Mouse (Mus musculus): ENCODE results near the gene Cdc42ep1.
A peak's percentile ranks its signal among the peaks of the same experiment; 100 is the strongest.

DNA sequence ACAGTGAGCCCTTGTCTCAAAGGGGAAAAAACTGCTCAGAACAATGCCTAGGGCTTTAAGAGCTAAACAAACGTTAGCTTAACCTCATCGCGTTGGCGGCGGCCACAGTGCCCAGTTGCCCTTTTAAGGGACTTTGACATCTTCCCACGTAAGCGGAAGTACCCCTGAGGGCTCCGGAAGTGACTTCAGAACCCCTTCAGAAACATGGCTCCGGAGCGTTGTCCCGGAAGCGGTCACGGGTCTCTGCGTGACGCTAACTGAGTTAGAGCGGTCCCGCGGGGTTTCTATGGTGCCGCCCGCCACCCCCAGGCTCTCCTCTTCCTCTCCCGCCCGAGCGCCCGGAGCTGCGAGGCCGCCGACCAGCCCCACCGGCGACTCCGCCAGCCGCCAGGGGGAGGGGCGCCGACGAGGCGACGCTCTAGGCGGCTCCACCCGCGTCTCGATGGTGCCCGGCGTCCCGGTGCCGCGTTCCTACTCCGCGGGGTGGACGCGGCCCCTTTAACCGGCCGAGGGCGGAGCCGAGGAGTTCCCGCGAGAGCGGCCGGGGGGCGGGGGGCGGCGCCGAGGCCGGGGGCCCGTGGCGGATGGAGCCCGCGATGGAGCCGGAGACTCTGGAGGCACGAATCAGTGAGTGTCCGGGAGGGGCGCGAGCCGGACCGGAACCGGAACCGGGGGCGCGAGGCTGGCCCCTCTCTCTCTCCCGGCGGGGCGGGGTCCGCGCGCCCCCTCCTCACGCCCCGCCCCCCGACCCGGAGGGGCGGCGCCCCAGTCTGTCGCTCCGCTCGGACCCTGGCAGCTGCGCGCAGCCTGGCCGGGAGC is 34.8 kb downstream of the Cdc42ep1 start, which contains the start of gene Gga1:
- TF ChIP-seq CTCF (IDR thresholded peaks at IDR 0.05; ENCODE audit: low read depth): no peak
- TF ChIP-seq EP300 (IDR thresholded peaks at IDR 0.05; ENCODE audit: low read depth): peak; percentile 37; the same call in 1 of the 2 replicates
